Mouse (Mus musculus): ENCODE measurements around the gene Anxa11.
"Not testable (repeated sequence)": the region's sequence is repeated elsewhere in the genome, so short reads cannot be mapped to it uniquely, and the experiment has no call there.

DNA sequence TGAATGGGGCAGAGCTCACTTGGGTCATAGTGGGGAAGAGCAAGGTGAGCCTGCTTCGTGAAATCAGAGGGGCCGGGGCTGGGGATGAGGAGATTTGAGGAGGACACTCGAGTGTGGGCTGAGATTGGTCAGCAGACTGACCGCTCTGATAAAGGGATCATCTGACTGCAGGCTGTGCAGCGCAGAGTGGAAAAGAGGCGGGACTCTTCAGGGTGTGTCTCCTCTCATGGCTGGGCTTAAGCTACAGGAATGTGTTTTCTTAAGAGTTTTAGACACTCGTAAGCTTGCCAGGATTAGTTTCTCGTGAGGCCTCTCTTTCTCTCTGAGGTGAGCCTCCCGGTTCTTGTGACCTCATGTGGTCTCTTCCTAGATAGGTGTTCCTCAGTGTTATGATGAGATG is 39.8 kb downstream of the Anxa11 start:
- TF ChIP-seq CTCF (IDR thresholded peaks at IDR 0.05; ENCODE audit: control insufficient read depth, insufficient read depth, insufficient replicate concordance, low read depth, low read length); POLR2A (IDR thresholded peaks at IDR 0.05; ENCODE audit: control insufficient read depth, low read depth, low read length): not testable (repeated sequence)

Data from testis, adult 2 months (tissue).